Mouse (Mus musculus): ENCODE measurements around the gene Spaca6.

DNA sequence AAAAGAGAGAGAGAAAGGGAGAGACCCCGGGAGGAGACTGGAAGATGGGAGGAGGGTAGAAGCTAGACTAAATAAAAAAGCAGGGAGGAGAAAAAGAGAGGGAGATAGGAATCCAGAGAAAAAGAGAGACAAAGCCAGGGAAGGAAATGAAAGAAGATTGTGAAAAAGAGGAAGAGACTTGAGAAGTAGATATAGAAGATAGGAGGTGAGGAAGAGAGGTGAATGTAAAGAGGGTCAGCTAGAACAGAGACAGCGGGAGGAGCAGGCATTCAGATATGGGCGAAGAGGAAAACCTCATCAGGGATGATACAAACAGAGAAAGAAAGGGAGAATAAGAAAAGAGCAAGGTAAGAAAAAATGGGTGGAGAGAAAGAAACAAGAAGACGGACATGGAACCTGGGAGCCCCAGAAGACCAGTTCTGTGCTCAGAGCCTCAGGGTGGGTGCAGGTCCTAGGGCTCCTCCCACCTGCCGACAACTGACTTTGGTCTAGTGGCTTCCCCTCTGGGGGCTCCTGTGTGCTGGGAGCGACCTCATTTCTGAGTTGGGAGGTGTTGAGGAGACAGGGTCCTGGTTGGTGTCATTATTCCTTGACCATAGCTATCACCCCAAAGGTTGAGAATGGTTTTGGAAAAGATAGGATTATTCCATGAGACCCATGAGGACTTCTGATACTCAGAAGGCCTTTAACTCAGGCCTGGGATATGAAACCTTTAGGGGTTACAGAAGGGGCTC is 2.3 kb downstream of the Spaca6 start:
- TF ChIP-seq CTCF (IDR thresholded peaks at IDR 0.05; ENCODE audit: low read depth, low read length) (no peak), POLR2A (IDR thresholded peaks at IDR 0.05; ENCODE audit: borderline replicate concordance, low read depth, low read length) (no peak)

Data from bone marrow macrophage, adult 2 months (primary cell).